Mouse (Mus musculus) fibroblast of lung, adult 2 months (primary cell): ENCODE results near the gene Myo16.

Experiments
- DNase-seq: peaks from one replicate; pipeline ENCODE4 v3.0.0-alpha.2; 2011; ENCODE audit warnings: low read depth

Gene Myo16

GRCm38 (mm10) chr8:10549434-10549833 is 395.7 kb downstream of the Myo16 start:
- no peak for DNase-seq

GRCm38 (mm10) chr8:10557961-10558360 is 404.2 kb downstream of the Myo16 start:
- DNase-seq, result no peak

DNA sequence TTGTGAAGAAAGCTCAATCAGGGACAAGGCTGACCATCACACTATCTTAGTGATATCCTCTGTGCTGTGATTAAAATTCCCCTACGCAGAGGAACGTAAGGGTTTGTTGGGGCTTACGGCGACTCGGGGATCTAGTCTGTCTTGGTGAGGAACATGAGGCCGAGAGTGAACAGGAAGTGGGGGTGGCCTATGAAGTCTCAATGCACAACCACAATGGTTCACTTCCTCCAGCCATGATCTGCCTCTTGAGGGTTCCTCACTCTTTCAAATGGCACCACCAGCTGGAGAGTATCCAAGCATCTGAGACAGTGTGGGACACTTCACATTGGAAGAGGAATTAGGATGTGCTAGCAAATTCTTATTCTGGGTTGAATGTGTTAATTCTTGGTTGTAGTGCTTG is 405.8 kb downstream of the Myo16 start:
- no peak for DNase-seq

DNA sequence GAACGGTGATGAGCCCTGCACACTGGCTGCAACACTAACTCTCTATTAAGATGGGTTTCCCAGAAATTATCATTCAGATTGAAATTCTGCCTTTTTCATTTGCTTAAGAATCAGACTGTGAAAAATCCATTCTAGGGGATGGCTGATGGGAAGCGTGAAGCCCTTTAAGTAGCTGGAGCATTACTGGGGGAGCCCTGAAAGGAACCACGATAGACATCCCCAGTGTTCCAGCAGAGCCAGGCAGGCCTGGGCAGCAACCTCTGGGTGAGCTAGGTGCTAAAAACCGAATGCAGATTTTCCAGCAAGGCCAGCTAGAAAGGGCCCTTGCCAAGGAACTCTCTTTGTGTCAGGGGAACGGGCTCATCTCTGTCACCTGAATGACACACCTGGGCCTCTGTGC is 407.9 kb downstream of the Myo16 start:
- no peak for DNase-seq

DNA sequence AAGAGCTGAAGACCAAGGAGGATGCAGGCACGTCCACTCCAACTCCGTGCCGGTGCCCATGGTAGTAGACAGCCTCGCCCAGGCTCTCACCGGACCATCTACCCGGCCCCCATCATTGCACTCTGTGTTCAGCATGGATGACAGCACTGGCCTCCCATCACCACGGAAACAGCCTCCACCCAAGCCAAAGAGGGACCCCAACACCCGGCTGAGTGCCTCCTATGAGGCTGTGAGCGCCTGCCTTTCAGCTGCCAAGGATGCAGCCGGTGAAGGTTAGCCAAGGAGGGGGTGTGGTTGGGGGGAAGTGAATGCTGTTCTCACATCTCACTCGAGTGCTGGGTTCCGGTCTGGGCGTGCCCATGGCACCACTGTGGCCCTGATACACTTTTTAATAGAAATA is 408.3 kb downstream of the Myo16 start:
- no peak for DNase-seq

- no peak for DNase-seq
Observed at GRCm38 (mm10) chr8:10562636-10563035, 408.9 kb downstream of the Myo16 start.

DNA sequence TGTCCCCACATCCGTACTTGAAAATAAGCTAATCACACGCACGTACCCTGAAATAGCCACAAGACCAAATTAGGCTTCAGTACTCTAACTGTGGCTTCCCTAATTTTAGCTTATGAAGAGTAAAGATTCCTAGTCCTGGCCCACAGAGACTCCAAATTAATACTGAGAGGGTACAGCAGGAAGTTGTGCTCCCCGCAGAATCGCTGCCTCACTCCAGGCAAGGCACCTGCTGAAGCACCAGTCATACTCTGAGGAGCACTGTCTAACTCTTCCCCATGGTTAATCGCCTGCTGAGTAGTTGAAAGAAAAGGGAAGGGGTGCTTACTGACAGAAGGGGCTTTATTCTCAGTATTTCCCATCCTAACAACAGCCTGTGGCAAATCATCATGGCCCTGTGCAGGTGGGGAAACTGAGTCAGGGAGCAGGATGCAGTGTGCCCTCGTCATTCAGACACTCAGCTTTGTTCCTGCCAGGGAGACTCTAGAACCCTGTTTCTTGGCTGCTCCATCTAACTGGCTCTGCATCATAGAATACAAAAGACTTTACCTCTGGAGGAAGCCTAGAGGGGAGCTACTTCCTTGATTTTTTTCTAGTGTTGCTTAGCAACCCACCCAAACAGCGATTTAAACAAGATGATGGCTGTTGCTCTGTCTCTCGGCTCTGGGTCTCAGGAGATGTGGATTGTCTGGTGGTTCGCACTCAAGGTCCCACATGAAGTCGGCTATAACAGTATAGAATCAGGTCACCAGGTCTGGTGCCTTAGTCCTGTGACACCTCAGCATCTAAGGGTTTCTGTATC is 411.7 kb downstream of the Myo16 start:
- no peak for DNase-seq

- no peak for DNase-seq
Observed at GRCm38 (mm10) chr8:10568448-10568847, 414.7 kb downstream of the Myo16 start.

GRCm38 (mm10) chr8:10574096-10574495 is 420.4 kb downstream of the Myo16 start:
- DNase-seq, result peak; percentile 33

GRCm38 (mm10) chr8:10575244-10575643 is 421.5 kb downstream of the Myo16 start:
- no peak for DNase-seq

DNA sequence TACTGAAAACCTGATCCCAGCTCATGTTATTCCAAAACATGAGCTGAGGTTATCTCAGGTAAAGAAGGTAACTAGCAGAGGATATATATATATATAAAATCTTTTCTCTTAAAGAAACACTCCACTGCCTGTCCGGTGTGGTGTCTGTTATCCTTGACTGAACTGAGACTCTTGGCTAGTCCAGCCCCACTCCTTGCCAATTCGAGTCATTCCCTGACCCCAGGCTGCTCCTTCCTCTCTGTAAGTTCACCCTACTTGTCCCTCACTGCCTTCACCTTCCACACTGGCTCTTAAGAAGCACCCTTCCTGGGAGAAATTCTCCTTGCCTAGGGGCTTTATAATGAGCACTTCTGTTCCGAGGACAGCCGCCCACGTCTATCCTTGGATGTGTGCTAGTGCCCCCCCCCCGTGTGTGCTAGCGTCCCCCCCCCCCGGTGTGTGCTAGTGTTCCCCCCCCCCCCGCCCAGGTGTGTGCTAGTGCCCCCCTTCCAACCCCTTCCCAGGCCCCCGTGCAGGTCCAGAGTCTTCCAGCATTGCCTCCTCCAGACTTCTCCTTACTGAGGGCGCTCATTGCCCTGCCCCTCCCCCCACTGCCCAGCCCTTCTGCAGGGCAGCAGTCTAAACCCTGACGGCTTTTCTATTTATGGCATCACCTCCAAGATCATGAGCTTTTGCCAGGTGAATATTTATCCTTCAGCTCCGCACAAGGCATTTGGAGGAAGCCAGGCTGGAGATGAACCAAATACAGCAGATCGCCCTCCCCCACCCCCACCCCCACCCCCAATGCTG is 433.4 kb downstream of the Myo16 start:
- DNase-seq, result no peak

- DNase-seq, result no peak
Observed at GRCm38 (mm10) chr8:10589422-10589933, 435.8 kb downstream of the Myo16 start.

DNA sequence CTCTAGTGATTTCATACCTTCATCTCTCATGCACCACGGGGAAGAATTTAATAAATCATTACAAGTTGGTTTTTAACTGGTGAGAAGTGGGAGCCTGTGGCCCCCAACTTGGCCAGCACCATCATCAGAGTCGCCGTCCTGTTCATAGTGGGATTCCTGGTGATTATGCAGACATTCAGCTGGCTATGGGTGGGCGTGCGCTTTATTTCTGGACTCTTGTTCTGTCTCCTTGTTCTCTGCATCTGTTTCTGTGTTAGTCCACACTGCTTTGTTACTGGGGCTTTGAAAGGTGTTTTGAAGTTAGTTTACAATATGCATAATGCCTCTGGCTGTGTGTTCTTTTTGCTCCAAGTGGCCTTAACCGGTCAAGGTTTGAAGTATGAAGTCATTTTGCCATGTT is 439.2 kb downstream of the Myo16 start:
- no peak for DNase-seq

- DNase-seq, result no peak
Observed at GRCm38 (mm10) chr8:10596353-10596752, 442.6 kb downstream of the Myo16 start.

DNA sequence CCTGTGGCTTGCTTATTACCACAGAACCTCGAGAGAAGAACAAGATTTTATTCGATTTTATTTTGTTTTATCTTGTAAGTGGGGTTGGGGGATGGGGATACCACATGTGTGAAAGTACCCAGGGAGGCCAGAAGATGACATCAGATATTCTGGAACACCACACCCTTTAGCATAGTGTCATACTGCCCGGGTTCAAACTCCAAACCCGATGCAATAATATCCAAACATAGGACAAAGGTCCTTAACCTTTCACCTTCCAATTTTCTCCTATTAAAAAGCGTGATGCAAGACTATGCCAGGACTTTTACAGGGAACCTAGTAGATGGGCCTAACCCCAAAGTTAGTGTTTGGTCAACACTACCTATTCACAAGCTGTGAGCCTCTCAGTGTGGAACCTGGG is 443.9 kb downstream of the Myo16 start:
- no peak for DNase-seq

- no peak for DNase-seq
Observed at GRCm38 (mm10) chr8:10598889-10599288, 445.2 kb downstream of the Myo16 start.

DNA sequence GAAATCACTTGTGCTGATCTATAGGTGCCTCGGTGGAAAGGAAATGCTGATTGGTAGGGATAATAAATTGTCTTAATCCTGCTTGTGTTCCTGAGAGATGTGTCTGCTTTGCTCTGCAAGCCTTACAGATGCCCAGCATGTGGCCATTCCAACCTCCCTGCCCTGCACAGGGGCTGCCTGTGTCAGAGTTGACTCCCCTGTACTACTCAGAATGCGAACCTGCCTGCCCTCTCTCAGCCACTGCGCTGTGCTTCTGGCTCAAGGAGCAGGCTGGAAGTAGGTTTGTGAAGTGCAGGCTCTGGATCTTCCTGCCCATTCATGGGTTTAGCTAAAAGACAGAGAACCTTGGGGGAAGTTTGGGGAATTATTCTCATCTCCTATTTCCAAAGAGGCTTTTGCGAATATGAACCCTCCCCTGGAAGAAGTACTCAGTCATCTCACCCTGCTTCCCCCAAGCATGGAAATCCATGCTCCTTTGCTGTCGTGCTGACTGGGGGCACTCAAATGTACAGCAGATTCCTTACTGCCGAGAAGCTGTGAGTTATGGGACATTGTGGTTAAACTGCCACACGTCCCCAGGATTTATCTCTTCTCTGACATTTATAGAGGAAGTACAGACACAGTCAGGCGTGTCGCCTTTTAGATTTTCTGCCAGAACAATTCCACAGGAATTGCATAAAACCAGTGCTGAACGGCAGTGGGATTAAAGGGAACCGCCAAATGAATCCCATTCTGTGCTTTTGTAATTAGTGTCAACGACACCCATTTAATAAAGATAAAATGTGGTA is 452.5 kb downstream of the Myo16 start:
- no peak for DNase-seq

DNA sequence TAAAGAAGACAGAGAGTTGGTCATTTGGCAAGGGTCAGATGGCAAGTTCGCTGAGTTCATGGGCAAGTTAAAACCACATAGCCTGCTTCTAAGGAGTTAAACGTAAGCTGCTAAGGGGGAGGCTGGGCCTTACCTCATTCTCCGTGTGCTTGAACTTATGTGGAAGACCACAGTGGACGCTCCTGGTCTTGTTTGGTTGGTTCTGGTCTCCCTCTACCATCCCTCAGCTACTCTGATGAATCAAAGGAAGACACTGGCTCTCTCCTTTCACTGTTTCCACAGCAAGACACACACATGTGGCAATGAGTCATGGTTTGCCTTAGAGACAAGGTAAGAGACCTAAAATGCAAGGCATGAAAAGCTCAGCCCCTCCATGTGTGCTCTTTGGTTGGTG is 453.1 kb downstream of the Myo16 start:
- no peak for DNase-seq

DNA sequence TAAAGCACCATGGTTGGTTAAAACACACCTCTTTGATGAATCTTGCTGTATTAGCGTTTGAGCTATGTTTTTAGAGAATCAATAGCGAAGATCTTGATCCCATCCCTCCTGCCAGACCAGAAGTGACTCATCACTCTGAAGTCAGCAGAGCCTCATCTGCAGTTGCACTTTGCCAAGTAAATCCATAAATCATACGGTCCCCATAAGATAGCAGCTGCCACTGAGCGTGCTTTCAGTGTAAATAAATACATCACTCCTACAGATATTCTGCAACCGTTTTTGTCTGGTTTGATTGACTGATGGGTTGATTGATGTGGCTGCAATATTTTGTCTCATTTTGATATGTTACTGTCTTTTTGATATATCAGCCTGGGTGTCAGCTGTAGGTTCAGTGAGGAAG is 457.9 kb downstream of the Myo16 start:
- no peak for DNase-seq

DNA sequence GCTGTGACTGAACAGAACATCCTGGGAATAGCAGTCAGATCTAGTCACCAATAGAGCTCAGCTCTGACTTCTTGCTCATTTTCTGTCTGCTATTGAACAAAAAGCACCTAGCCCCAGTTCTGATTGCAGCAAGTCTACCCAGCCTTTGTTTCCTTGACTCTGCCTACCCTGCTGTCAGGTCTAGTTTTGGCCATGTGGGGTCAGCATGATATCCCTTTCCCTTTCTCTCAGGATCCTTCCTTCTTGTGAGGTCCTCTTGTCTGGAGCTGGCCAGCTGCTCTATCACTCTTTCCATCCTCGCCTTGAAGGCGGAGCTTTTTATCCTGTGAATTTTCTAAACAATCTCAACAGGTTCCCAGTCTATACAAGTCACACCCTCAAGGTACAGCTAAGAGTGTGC is 459.7 kb downstream of the Myo16 start:
- no peak for DNase-seq

DNA sequence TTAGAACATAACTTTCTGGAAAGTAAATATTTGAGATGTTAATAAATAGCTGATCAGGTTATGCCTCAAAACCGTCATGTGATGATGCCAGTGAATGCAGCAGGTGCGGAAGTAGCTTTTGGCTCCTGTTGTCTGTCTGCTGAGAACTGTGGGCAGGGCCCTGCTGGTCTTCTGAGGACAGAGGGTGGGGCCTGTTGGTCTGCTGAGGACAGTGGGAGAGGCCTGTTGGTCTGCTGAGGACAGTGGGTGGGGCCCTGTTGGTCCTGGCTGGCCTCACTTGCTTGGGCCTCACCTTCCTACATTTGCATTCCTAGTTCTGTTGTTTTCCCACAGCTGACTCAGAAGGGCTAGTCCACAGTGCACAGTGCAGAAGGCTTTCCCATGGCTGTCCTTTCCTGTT is 466.0 kb downstream of the Myo16 start:
- DNase-seq, result no peak

DNA sequence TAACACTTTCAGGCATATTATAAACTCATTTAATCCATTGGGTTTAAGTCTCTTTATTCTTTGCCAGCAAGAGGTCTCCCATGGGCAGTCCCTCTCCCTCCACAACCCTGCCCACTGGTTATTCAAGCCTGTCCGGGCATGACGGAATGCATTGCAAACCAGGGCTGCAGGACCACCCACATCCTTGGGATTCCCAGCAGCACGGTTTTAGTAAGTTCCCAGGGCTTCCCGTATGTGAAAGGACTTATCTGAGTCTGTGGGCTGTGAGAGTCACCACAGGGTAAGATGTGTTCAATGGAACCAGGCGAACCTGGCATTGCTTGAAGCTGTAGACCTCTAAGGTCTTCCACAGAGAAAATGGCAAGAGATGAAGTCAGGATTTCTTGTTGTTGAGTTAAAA is 471.6 kb downstream of the Myo16 start:
- DNase-seq, result no peak

DNA sequence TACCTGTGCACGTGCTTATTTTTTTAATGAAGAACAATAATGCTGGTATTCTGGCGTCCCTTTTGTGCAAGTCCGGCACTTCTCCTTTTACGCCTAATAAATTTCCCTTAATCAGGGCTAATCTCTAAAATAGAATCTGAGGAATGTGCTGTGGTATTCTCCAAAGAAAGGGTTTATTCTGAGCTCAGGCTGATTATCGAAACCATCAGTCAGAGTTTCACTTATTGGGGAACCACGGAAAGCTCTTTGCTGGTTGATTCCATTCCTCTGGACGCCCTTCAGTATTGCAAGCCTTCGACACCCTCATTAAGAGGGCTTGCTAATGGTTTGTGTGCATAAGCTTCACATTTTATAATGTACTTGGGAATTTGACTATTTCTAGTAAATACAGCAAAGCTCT is 475.0 kb downstream of the Myo16 start:
- no peak for DNase-seq
